Mouse (Mus musculus): Measurements from ENCODE around the gene Plekha1. TPM values are rescaled to one million over a fixed set of nuclear protein-coding genes. Genes with fewer than 3 reads are reported as not detected.
A peak's percentile ranks its signal among the peaks of the same experiment; 100 is the strongest.

The Plekha1 gene
- total RNA-seq, 2 experiments from 2014 or later = 30.9 to 32.5 TPM

- no peak for DNase-seq
Measured at GRCm38 (mm10) chr7:130859926-130860325, 5.6 kb upstream of the Plekha1 start.

- DNase-seq = peak; percentile 21
Measured at GRCm38 (mm10) chr7:130860721-130861142, 4.8 kb upstream of the Plekha1 start.

GRCm38 (mm10) chr7:130862501-130862900 lies 3.1 kb upstream of the Plekha1 start:
- DNase-seq = no peak

- DNase-seq = no peak
Measured at GRCm38 (mm10) chr7:130864711-130865110, 845 bp upstream of the Plekha1 start.

- DNase-seq = no peak
Measured at GRCm38 (mm10) chr7:130866640-130867039, 1.1 kb downstream of the Plekha1 start.

- no peak for DNase-seq
Measured at GRCm38 (mm10) chr7:130867256-130867655, 1.7 kb downstream of the Plekha1 start.

- DNase-seq = no peak
Measured at GRCm38 (mm10) chr7:130884161-130884560, 18.6 kb downstream of the Plekha1 start.

- DNase-seq = no peak
Measured at GRCm38 (mm10) chr7:130886246-130886645, 20.7 kb downstream of the Plekha1 start.

GRCm38 (mm10) chr7:130887946-130888345 lies 22.4 kb downstream of the Plekha1 start:
- no peak for DNase-seq

- DNase-seq = no peak
Measured at GRCm38 (mm10) chr7:130890871-130891270, 25.3 kb downstream of the Plekha1 start.

GRCm38 (mm10) chr7:130892973-130893372 lies 27.4 kb downstream of the Plekha1 start:
- DNase-seq = no peak

GRCm38 (mm10) chr7:130894931-130895617 lies 29.5 kb downstream of the Plekha1 start:
- no peak for DNase-seq

GRCm38 (mm10) chr7:130895618-130895945 lies 30.0 kb downstream of the Plekha1 start:
- no peak for DNase-seq

- no peak for DNase-seq
Measured at GRCm38 (mm10) chr7:130896064-130896463, 30.5 kb downstream of the Plekha1 start.

GRCm38 (mm10) chr7:130897201-130897600 lies 31.6 kb downstream of the Plekha1 start:
- no peak for DNase-seq

GRCm38 (mm10) chr7:130898373-130898772 lies 32.8 kb downstream of the Plekha1 start:
- DNase-seq = no peak

GRCm38 (mm10) chr7:130900233-130900848 lies 34.8 kb downstream of the Plekha1 start:
- no peak for DNase-seq

- DNase-seq = no peak
Measured at GRCm38 (mm10) chr7:130902929-130903328, 37.4 kb downstream of the Plekha1 start.

- DNase-seq = no peak
Measured at GRCm38 (mm10) chr7:130903505-130904074, 38.0 kb downstream of the Plekha1 start.

GRCm38 (mm10) chr7:130904571-130905365 lies 39.2 kb downstream of the Plekha1 start:
- DNase-seq = no peak

GRCm38 (mm10) chr7:130910841-130911240 lies 45.3 kb downstream of the Plekha1 start:
- no peak for DNase-seq

- DNase-seq = no peak
Measured at GRCm38 (mm10) chr7:130914693-130915363, 49.3 kb downstream of the Plekha1 start.

All from gastrocnemius, postnatal 10 days (tissue).